Mouse (Mus musculus) CH12F3 (cell line): ENCODE results near the gene Cpz.

Experiments used
- in situ Hi-C: fragments of 300-500 bp; cut with MboI; formaldehyde crosslinking; loops from 2 replicates; pipeline ENCODE4 v1.14.3; 2020; ENCODE audit warnings: low sequenced_read_pairs

The Cpz gene

DNA sequence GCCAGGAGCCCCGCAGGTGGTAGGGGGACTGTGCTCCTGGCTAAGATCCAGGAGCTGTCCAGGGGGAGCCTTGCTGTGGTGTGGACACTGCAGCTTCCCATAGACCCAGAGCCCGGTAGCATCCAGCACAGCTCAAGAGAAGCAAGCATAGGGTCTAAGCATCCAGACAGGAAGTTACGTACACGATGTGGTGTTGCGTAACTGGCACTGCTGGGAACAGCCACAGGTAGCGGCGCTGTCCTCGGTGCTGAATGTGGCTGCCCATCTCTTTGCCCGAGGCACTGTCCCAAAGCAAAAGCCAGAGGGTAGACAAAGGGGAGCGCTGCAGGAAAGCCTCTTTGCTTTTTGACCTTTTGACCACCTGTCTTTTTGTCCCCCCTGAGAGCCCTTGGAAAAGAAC, 6.1 kb upstream of the Cpz start:
- in situ Hi-C loops = no loop called here

DNA sequence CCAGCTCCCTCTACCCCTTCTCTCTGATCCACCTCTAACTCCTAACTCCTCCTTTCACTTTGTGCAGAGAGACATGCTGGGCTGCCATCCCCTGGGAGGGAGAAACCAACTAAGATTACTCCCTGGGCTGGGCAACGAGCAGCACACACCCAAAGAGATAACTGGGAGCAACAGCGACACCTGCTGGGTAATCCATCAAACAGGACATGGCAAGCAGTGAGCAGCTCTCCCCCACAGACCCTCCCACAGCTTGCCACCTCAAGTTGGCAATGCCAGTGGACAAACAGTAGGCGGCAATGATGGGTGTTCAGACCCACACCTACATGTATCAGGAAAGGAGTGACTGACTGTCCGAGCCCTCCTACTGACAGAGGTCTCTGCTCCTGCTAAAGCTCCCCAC, 4.9 kb upstream of the Cpz start:
- in situ Hi-C loops = no loop called here

DNA sequence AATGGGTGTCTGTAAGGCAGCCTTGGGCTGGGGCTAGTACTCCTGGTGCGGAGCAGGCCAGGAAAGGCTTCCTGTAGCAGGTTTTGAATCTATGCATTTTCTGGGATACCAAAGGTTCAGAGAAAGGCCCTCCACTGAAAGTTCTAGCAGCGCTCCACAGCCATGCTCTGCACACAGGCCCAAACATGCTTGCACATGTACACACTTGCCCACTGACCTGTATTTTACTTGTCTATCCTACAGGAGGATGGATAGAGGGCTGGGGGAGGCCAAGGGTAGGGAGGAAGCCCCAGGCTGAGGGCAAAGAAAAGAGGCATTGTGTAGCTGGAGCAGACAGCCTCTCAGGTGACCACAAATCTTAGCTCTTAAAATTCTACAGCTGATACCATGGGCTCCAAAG, 1.1 kb downstream of the Cpz start:
- in situ Hi-C loops = no loop called here

DNA sequence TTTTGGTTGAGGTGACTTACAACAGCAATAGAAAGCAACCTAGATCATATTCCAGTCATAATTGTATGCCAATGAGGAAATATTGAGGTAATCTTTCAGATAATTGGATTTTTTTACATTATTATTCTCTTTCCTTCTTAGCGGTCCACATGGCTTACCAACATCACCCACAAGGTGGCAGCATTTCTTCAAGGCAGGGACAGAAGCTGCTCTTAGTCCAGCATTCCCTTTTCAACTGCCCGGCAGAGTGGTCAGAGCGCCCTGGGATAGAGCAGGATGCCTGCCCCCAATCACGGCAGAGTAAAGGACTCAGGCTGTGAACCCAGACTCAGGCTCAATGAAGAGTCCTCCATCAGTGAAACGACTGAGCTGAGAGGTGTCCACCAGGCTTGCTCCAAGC, 1.8 kb downstream of the Cpz start:
- in situ Hi-C loops = no loop called here

DNA sequence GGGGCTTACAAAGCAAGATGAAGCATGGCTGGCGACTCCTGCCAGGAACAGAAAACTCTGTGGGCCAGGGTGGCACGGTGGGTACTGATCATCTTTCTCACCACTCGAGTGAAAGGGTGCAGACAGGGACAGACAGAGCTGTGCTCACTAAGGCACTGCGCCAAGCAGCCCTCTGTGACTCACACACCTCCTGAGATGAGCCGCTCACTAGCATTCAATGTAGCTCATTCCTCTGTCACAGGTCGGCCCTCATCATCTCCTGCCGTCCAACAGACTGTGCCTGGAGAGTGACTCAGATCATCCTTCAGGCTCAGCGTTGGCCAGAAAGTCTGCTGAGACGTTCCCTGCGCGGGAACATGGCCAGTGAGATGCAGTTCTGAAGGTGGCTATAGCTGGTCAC, 8.7 kb downstream of the Cpz start:
- in situ Hi-C loops = loop anchor here (10.0 kb wide), 1 partner anchor 152 kb away; no protein-coding TSS in a partner anchor

DNA sequence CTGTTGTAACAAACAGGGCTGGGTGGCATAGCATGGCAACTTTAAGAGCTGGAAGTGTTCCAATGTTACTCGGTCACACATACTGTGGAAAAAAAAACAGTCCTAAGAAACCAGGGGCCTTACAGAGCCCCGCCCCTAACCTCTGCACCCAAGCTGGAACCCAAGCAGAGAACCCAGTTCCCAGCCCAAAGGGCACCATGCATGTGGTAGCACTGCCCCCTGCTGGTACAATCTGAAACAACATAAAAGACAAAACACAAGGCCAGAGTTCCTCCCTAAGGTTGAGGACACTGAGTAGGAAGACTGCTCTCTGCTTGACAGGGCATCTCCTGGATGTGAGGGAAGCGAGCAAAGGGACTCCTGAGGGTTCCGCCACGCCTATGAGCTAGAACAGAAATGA, 14.9 kb downstream of the Cpz start:
- in situ Hi-C loops = loop anchor here (10.0 kb wide), 1 partner anchor 146 kb away; no protein-coding TSS in a partner anchor

DNA sequence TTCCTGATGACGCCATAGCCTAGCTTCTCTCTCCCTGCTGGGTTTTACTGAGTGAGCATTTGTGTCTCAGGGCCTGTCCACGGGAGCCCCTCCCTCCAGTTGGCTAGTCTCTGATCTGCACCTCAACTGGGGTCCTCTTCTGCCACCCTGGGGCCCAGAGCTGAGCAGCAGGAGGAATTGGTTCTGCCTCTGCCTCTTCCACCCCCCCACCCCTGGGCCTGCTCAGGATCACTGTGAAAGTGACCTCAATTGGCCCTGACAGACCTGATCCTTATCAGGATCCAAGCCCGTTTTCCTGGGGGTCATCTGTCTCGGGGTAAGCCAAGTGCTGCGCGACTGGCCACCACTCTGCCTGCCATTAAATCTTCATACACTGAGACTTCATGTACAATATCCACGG, 20.5 kb downstream of the Cpz start:
- in situ Hi-C loops = no loop called here

DNA sequence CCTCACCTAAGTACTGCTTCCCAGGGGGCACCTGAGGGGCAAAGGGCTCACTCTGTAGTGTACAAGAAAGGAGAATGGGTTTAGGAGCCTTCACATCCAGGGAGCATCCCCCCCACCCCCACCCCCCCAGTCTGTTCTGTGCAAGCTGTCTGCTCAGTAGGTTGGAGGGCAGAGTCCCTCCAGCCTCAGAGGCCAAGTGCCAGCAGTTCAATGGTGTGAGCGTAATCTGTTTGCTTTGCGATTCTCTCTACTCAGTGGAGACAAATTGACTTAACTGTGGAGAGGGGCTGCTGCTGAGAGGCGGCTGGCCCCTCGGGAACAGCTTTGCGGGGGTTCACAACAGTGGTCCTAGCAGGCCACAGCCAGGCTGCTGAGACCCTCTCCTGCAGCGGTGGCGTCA, 28.2 kb downstream of the Cpz start:
- in situ Hi-C loops = no loop called here

DNA sequence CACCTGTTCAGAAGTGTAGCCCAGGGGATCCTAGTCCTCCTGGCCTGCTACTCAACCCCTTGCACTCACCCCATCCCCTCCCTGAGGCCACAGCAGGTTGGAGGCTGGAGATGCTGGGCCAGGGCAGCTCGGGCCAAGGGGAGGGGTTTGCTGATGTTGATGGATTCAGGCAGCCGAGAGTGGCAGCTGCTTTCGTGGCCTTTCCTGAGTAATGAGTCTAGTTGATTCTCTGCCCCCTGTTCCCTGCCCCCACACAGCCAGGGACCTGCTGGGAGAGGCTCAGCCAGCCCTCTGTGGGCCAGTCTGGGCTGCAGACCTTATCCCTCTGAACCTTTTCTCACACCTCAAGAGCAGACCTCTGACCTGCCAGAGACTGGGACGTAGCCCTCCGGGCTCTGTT, 29.5 kb downstream of the Cpz start:
- in situ Hi-C loops = no loop called here

DNA sequence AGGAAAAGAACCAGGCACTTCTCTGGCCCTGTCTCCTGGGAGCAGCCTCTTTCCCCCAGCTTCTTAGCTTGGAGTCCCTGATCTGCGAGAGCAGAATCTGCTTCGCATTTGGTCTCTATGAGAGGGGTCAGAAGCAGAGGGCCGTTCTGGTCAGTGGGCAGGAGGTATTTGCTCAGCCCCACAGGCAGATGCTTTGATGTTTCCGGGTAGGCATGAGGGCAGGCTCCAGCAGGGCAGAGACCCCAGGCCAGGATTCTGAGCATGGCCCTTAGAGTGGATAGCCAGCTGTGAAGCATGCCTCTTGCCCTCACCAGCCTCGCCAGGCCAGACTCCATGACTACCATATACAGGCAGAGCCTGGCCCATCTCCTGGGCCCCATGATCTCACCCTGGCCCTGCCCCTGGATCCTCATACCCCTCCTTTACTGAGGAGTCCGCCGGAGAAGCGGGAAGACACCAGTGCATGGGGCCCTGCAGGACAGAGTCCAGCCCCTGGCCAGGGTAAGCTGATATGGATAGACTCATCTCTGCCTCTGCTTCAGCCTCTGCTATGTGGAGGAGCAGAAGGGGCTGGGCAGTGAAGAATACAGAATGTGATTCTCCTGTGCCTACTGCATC, 30.6 kb downstream of the Cpz start:
- in situ Hi-C loops = no loop called here

DNA sequence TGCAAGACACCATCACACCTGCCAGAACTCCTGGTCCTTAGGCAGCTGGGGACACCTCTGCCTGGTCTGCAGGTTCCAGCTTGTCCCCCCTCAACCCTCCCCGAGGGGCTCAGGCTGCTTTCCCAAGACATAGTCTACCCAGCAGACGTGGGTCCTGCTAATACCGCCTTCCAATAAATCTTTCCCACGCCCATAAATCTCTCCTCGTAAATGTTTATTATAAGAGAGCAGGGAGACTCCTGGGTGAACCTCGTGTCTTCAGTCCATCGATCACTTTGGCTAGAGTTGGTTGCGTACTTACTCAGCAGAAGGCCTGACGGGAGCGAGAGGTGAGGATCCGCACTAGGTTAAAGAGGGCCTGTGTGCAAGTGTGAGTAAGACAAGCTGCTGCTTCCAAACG, 31.7 kb downstream of the Cpz start:
- in situ Hi-C loops = no loop called here

DNA sequence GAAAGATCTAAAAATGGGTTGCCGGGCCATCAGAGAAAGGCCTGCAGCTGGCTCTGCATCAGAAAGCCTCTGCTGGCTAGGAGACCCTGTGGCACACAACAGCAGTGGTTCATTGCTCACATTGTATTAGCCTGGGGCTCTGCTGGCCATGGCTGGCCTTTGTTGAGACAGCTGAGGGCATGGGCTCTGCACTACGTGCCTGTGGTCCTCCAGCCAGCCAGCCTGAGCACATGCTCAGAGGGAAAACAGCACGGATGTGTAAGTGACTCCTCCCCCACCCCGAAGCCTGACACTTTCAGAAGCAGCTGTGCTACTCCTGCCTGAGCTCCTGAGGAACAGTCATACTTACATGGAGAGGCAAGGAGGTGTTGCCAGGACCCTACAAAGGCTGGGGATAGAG, 46.0 kb downstream of the Cpz start:
- in situ Hi-C loops = no loop called here

DNA sequence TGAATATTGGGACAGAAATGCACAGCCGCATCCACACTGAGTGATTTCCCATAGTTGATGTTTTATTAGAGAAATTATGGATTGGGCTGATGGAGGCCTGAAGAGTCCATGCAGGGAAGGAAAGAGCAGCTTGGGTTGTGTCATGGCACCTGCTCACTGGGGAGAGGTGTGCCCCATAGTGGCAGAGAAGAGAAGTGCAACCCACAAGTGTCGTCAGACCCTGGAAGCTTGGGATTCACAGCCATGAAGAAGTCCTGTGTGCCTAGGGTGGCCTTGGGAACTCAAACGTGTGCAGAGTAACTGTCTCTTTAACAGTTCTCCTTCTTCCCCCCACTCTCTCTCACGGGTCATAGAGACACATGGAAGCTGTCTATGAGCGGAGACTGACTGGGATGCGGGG, 50.3 kb downstream of the Cpz start:
- in situ Hi-C loops = no loop called here

DNA sequence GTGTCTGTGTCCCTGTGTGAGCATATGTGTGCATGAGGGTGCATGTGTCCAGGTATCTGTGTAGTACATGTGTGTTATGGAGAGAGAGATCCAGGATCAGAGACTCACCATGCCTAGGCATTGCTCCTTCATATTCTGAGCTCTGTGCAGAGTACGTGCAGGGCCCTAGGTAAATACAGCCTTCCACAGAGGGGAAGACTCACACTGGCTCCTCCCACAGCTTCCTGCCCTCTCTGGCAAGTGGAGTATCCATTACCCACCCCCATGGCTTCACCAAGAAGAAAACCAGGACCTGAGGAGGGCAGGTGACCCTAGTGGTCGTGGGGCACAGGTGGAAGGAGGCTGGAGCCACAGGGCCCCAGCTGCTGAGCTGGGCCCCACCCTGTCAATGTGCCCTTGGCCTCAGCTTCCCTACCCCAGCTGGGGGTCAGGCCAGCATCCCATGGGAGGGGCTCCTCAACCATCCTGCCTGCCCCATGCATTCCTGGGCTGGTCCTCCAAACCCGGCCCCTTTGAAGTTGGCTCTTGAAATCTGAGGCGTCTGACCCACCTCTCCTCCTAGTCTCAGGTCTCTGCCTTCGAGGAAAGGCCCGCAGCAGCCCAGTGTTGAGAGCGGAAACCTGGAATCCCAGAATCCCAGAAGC, 54.5 kb downstream of the Cpz start:
- in situ Hi-C loops = no loop called here

DNA sequence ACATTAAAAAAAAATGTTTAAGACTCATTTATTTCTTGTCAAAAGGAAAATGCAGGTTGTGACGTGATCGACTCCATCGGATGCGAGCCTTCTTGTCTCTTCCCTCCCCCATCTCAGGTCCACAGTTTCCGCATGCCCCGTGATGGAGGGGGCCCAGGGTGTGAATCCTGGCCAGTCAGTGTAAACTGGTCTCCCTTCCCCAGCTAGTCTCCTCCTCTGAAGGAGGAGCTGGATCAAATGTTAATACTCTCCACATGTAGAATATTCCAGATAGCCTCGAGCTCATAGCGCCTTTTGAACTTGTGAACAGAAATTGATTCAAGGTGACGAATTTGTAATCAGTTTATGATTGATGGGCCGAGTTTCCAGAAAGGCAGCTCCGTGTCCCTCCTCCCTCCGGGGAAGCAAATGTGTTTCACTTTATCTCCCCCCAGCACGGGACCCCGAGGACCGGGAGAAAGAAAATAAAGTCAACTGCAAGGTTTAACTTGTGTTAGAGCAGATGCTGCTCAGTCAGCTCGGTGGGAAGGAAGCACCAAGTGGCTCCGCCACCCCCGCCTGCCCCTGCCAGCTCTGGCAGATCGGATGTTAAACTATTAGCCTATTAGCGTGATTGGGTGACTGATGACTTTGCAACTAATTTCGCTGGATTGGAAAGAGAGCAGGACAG, 59.4 kb downstream of the Cpz start:
- in situ Hi-C loops = no loop called here

DNA sequence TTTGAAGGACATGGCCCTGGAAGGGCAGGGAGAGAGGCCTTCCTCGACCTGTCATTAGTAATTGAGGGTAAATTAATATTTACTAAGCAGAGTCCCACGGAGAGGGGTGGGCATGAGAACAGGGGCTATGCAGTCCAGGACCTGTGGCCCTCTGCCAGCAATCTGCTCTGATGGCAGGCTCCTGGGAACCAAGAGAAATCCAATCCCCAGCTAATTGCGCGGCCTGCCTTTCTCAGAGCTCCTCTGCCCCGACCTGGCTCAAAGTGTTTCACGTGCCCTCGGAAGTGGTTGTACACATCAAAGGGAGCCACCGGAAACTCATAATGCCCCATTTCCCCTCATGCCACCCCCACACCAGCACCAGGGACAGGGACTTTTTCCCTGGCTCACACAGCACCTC, 63.4 kb downstream of the Cpz start:
- in situ Hi-C loops = no loop called here

DNA sequence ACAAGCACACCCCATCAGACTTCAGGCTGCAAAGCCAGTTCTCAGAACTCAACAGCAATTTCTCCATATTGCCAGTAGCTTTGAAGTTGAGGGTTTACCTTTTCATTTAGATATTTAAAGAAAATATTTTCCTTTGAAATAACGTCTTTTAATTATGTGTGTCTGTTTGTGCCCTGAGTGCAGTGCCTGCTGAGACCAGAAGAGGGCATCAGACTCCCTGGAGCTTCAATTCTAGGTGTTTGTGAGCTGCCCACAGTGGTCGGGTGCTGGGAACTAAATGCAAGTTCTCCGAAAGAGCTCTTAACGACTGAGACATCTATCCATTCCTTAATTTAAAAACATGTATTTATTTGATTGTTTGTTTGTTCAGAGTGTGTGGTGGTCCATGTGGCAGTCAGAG, 65.7 kb downstream of the Cpz start:
- in situ Hi-C loops = no loop called here

DNA sequence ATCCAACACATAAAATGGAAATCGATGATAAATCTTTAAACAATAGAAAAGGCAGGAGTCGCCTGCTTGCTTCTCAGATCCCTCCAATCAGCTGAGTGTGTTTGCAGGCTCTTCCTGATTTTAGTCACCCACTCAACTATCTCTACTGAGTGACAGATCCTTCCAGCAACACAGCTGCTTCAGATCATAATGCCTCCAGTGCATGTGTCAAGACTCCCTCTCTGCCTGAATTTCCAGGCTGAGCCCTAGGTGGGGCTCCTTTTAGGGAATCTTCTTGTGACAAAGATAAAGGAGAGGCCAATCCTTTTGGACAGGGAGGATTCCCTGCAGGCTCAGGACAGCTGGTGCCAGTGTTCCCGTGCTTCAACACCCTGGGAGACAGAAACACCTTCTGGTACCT, 67.2 kb downstream of the Cpz start:
- in situ Hi-C loops = no loop called here

DNA sequence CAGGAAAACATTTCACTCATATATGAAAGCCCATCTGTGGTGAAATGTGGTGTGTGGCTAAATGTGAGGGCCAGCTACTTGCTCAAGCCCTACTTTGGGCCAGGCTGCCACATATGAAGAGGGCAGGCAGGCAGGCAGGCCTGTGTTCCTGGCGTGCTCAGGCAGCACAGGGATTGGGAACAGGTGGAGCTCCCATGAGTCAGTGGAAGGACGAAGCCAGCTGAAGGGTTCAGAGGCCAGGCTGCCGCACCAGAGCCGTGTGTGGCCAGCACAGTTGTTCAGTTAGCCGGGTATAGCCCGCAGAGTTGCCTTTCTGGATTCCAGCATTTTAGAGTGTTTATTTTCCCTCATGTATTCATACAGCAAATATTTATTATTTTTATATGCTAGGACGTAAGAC, 68.1 kb downstream of the Cpz start:
- in situ Hi-C loops = no loop called here

DNA sequence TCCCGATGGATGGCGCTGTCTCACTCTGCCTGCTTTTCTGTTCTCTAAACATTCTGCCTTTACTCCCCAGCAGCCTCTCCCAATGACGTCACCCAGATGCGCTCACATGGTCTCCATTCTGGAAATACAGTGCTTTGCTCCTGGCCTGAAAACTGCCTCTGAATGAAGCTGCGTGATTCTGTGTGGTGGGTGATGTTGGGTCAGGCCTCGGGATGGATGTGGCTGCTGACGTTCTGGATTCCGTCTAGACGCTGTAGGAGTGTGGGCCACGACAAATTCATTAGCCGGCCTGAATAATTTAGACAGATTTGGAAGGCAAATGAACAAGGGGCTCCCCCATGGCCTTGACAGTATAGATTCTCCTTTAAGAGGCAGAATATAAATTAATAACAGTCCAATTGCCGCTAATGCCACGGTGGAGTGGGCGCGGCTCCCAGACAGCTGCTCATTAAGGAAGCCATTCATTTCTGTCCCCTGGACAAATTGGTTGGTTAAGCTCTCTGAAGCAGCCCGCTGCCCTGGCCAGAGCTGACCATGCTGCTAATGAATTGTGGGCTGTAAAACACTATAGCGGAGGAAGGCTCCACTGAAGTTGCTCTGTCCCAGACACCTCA, 71.2 kb downstream of the Cpz start:
- in situ Hi-C loops = no loop called here
